Mouse (Mus musculus): ENCODE measurements around the gene Antxr2. TPM values are rescaled to one million over a fixed set of nuclear protein-coding genes. Genes with fewer than 3 reads are reported as not detected.

The Antxr2 gene
- polyA plus RNA-seq, 1 experiment from 2014 or later = 22.2 TPM

DNA sequence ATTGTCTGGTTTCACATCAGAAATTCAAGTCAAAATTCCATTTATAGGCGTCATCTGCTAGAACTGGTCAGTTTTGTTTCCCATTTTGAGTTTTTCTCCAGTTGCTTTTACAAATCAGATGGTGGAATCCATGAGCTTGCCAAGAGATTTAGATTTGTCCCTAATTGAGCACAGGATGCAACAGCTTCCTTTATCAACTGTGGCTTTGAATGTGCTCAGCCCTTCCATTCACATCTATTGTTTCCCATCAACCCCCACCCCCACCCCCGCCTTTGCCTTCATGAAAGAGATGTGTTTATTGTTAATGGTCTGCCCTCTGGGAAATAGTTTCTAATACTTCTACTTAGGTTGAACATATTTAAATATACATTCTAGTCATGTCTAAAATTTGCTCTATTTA lies 149.4 kb downstream of the Antxr2 start:
- no peaks in the 10 kb centered on the region for H3K27me3 ChIP-seq (ENCODE audit: control insufficient read depth, insufficient read depth, low read length)
- no peak overlapping the region for H3K4me2 ChIP-seq (replicated peaks; ENCODE audit: low read depth, low read length)
- no peaks in the 10 kb centered on the region for H3K9me3 ChIP-seq (ENCODE audit: control insufficient read depth, low read depth, low read length)
- WGBS = 87% methylated on average over 2 of the region's 2 CpGs
- H3K36me3 ChIP-seq (ENCODE audit: control insufficient read depth, insufficient read depth, low read length) = peaks cover 3% of the 10 kb centered on the region
- no peaks in the 10 kb centered on the region for H3K4me1 ChIP-seq (ENCODE audit: control insufficient read depth, insufficient read depth, low read length)
- no peak overlapping the region for H3K27ac ChIP-seq (ENCODE audit: low read length)
- H3K9ac ChIP-seq (replicated peaks; ENCODE audit: low read depth, low read length) = no peak overlapping the region
- no peak overlapping the region for H3K4me3 ChIP-seq (ENCODE audit: low read depth, low read length)
- no peak for ATAC-seq (ENCODE audit: insufficient number of reproducible peaks, insufficient read depth, low FRiP score, low read depth)

DNA sequence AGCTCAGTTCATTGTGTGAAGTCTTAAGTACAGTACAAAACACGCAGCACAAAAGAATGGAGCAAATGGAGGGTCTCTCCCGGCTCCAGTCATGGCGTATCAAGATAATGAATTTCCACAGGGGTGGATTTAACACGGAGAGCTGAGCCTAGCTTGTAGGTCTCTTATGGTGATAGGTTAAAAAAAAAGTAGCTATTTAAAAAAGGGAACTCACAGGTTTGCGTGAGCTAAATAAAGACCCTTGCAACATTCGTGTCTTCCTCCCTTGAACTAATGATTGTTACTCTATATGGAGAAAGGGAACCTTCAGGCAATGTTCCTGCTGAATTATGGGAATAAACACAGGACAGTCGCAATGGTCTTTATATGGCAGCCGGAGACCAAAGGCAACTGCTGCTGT lies 150.7 kb downstream of the Antxr2 start:
- Histone ChIP-seq H3K27ac (ENCODE audit: low read length) (no peak overlapping the region), H3K36me3 (ENCODE audit: control insufficient read depth, insufficient read depth, low read length) (peaks cover 3% of the 10 kb centered on the region; the same call in 1 of the 2 replicates), H3K4me1 (ENCODE audit: control insufficient read depth, insufficient read depth, low read length) (no peaks in the 10 kb centered on the region), H3K4me2 (replicated peaks; ENCODE audit: low read depth, low read length) (no peak overlapping the region), H3K9me3 (ENCODE audit: control insufficient read depth, low read depth, low read length) (no peaks in the 10 kb centered on the region), H3K4me3 (ENCODE audit: low read depth, low read length) (no peak overlapping the region), H3K27me3 (ENCODE audit: control insufficient read depth, insufficient read depth, low read length) (no peaks in the 10 kb centered on the region), H3K9ac (replicated peaks; ENCODE audit: low read depth, low read length) (no peak overlapping the region)
- 79% methylated on average over 8 of the region's 8 CpGs for WGBS
- no peak for ATAC-seq (ENCODE audit: insufficient number of reproducible peaks, insufficient read depth, low FRiP score, low read depth)

DNA sequence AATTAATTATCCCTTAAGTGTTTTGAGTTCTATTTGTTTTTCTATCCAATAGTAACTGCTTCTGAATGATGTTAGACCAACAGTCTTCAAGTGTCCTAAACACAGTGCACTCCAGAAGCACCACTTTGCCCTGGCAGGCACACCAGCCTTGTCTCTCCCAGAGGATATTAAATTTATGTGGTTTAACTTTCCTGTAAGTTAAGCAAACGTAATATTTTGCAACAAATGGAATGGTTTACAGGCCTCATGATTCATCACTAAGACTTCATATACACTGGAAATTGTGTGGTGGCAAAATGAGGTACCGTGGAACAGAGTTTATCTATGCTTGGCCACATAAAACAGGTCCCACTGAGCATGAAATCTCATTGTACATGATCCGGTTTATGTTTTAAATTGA lies 152.0 kb downstream of the Antxr2 start:
- H3K9me3 ChIP-seq (ENCODE audit: control insufficient read depth, low read depth, low read length) = no peaks in the 10 kb centered on the region
- 65% methylated on average over 3 of the region's 3 CpGs for WGBS
- H3K36me3 ChIP-seq (ENCODE audit: control insufficient read depth, insufficient read depth, low read length) = no peaks in the 10 kb centered on the region
- no peak overlapping the region for H3K4me2 ChIP-seq (replicated peaks; ENCODE audit: low read depth, low read length)
- ATAC-seq (ENCODE audit: insufficient number of reproducible peaks, insufficient read depth, low FRiP score, low read depth) = no peak
- no peak overlapping the region for H3K9ac ChIP-seq (replicated peaks; ENCODE audit: low read depth, low read length)
- H3K4me3 ChIP-seq (ENCODE audit: low read depth, low read length) = no peak overlapping the region
- no peaks in the 10 kb centered on the region for H3K4me1 ChIP-seq (ENCODE audit: control insufficient read depth, insufficient read depth, low read length)
- no peak overlapping the region for H3K27ac ChIP-seq (ENCODE audit: low read length)
- no peaks in the 10 kb centered on the region for H3K27me3 ChIP-seq (ENCODE audit: control insufficient read depth, insufficient read depth, low read length)

DNA sequence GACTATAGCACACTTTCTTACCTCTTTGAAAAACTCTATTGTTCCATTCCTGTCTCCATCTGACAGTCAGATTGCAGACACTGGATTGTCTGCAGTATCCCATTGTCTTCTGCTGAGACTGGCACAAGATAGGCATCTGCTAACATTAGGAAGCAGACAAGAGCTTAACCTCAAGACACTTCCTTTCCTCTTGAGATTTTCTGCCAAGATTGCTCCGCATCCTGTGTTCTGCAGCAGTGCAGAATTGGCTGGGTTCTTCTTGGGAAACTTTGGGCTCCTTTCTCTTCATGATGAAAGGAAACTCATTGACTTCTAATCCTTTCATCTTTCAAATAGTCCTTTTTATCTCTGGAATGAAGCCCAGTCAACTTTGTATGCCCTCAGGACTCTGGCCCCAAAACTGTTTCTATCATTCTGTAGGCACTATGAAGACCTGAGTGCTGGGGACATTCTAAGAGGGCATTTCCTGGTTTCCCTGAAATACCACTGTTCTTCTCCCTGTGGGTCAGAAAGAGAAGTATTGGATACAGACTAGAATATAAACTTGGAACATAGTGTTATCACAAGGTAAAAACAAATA lies 152.5 kb downstream of the Antxr2 start:
- H3K36me3 ChIP-seq (ENCODE audit: control insufficient read depth, insufficient read depth, low read length) = no peaks in the 10 kb centered on the region
- no peaks in the 10 kb centered on the region for H3K4me1 ChIP-seq (ENCODE audit: control insufficient read depth, insufficient read depth, low read length)
- H3K27ac ChIP-seq (ENCODE audit: low read length) = no peak overlapping the region
- no peaks in the 10 kb centered on the region for H3K9me3 ChIP-seq (ENCODE audit: control insufficient read depth, low read depth, low read length)
- WGBS = 71% methylated on average over 1 of the region's 1 CpGs
- no peaks in the 10 kb centered on the region for H3K27me3 ChIP-seq (ENCODE audit: control insufficient read depth, insufficient read depth, low read length)
- H3K4me2 ChIP-seq (replicated peaks; ENCODE audit: low read depth, low read length) = no peak overlapping the region
- no peak for ATAC-seq (ENCODE audit: insufficient number of reproducible peaks, insufficient read depth, low FRiP score, low read depth)
- H3K9ac ChIP-seq (replicated peaks; ENCODE audit: low read depth, low read length) = no peak overlapping the region
- H3K4me3 ChIP-seq (ENCODE audit: low read depth, low read length) = no peak overlapping the region

DNA sequence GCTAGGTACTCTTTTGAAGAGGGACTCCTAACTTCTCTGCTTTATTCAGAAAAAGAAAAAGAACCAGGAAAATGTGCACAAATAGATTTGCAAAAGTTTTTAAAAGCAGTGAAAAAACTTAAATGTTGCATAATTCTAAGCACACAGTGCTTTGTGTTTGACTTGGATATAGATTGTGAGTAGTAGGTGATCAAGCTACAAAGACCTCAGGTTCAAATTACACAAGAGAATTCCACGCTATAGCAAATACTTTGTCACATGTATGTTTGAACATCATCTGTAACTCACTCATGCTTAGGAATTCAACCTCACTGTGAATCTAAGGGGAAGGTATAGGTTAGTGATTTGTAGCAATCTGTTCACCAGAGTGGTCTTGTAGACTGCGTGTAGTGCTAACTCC lies 153.9 kb downstream of the Antxr2 start:
- H3K36me3 ChIP-seq (ENCODE audit: control insufficient read depth, insufficient read depth, low read length) = no peaks in the 10 kb centered on the region
- no peaks in the 10 kb centered on the region for H3K27me3 ChIP-seq (ENCODE audit: control insufficient read depth, insufficient read depth, low read length)
- H3K4me3 ChIP-seq (ENCODE audit: low read depth, low read length) = no peak overlapping the region
- H3K4me1 ChIP-seq (ENCODE audit: control insufficient read depth, insufficient read depth, low read length) = no peaks in the 10 kb centered on the region
- ATAC-seq (ENCODE audit: insufficient number of reproducible peaks, insufficient read depth, low FRiP score, low read depth) = no peak
- H3K27ac ChIP-seq (ENCODE audit: low read length) = no peak overlapping the region
- no peak overlapping the region for H3K9ac ChIP-seq (replicated peaks; ENCODE audit: low read depth, low read length)
- H3K9me3 ChIP-seq (ENCODE audit: control insufficient read depth, low read depth, low read length) = no peaks in the 10 kb centered on the region
- no peak overlapping the region for H3K4me2 ChIP-seq (replicated peaks; ENCODE audit: low read depth, low read length)
- WGBS = 76% methylated on average over 2 of the region's 2 CpGs

DNA sequence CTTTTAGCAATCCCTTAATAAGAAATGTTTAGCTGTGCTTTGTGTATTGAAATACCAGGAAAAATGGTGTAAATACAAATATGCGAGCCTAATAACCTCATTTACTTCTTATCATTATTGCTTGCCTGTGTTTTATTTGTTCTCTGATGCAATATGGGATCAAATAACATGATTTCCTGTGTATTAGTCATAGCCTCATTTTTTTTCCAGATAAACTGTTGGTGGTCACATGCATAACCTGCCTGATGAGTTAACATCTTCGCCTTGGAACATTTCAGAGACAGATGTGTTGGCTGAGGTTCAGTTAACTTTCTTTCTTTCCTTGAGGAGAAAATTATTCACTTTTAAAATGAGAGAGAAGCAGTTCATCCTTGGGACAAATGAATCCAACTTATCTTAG lies 162.9 kb downstream of the Antxr2 start:
- no peak for ATAC-seq (ENCODE audit: insufficient number of reproducible peaks, insufficient read depth, low FRiP score, low read depth)
- Histone ChIP-seq H3K36me3 (ENCODE audit: control insufficient read depth, insufficient read depth, low read length) (no peaks in the 10 kb centered on the region), H3K27me3 (ENCODE audit: control insufficient read depth, insufficient read depth, low read length) (no peaks in the 10 kb centered on the region), H3K4me1 (ENCODE audit: control insufficient read depth, insufficient read depth, low read length) (no peaks in the 10 kb centered on the region), H3K9ac (replicated peaks; ENCODE audit: low read depth, low read length) (no peak overlapping the region), H3K4me3 (ENCODE audit: low read depth, low read length) (no peak overlapping the region), H3K9me3 (ENCODE audit: control insufficient read depth, low read depth, low read length) (no peaks in the 10 kb centered on the region), H3K4me2 (replicated peaks; ENCODE audit: low read depth, low read length) (no peak overlapping the region), H3K27ac (ENCODE audit: low read length) (no peak overlapping the region)
- WGBS = 78% methylated on average over 2 of the region's 2 CpGs

DNA sequence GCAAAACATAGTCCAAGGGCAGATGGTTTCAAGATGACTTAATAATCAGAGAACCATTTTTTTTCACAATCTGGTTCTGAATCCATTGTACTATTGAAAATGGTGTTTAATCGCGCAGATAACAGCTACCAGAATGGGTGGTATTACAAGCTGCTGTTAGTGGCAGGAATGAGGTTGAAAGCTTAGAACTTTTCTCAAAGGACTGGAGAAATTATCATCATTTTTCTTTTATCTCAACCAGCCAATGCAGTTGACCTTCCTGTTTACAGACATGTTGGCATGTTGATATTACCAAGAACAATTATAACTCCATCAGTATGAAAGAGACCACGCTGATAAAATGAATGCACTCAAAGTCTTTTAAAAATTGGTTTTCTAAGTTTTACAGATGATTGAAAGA lies 163.9 kb downstream of the Antxr2 start:
- WGBS = 82% methylated on average over 3 of the region's 3 CpGs
- ATAC-seq (ENCODE audit: insufficient number of reproducible peaks, insufficient read depth, low FRiP score, low read depth) = no peak
- no peak overlapping the region for H3K4me2 ChIP-seq (replicated peaks; ENCODE audit: low read depth, low read length)
- no peaks in the 10 kb centered on the region for H3K9me3 ChIP-seq (ENCODE audit: control insufficient read depth, low read depth, low read length)
- no peak overlapping the region for H3K4me3 ChIP-seq (ENCODE audit: low read depth, low read length)
- no peak overlapping the region for H3K27ac ChIP-seq (ENCODE audit: low read length)
- H3K36me3 ChIP-seq (ENCODE audit: control insufficient read depth, insufficient read depth, low read length) = no peaks in the 10 kb centered on the region
- no peak overlapping the region for H3K9ac ChIP-seq (replicated peaks; ENCODE audit: low read depth, low read length)
- H3K4me1 ChIP-seq (ENCODE audit: control insufficient read depth, insufficient read depth, low read length) = no peaks in the 10 kb centered on the region
- H3K27me3 ChIP-seq (ENCODE audit: control insufficient read depth, insufficient read depth, low read length) = no peaks in the 10 kb centered on the region

DNA sequence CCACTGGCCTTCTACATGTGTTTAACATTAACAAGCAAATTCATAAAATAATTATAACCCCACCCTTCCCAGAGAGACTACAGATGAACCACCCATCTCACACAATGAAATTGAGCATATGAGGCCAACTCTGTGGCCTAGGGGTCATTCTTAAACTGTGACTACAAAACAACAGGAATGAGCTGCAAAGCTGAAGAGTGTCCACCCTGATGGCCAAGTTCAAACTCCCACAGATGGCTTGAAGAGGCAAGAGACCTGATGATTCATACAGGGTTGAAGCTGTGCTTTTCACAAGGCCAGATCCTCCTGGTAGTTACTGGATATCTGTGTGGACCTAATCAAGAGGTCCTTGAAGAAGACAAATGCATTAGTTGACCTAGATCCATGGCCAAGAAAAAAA lies 173.7 kb downstream of the Antxr2 start:
- no peak overlapping the region for H3K4me3 ChIP-seq (ENCODE audit: low read depth, low read length)
- ATAC-seq (ENCODE audit: insufficient number of reproducible peaks, insufficient read depth, low FRiP score, low read depth) = no peak
- H3K4me2 ChIP-seq (replicated peaks; ENCODE audit: low read depth, low read length) = no peak overlapping the region
- no peaks in the 10 kb centered on the region for H3K9me3 ChIP-seq (ENCODE audit: control insufficient read depth, low read depth, low read length)
- H3K27me3 ChIP-seq (ENCODE audit: control insufficient read depth, insufficient read depth, low read length) = no peaks in the 10 kb centered on the region
- no peaks in the 10 kb centered on the region for H3K4me1 ChIP-seq (ENCODE audit: control insufficient read depth, insufficient read depth, low read length)
- H3K36me3 ChIP-seq (ENCODE audit: control insufficient read depth, insufficient read depth, low read length) = no peaks in the 10 kb centered on the region
- no peak overlapping the region for H3K27ac ChIP-seq (ENCODE audit: low read length)
- no peak overlapping the region for H3K9ac ChIP-seq (replicated peaks; ENCODE audit: low read depth, low read length)

DNA sequence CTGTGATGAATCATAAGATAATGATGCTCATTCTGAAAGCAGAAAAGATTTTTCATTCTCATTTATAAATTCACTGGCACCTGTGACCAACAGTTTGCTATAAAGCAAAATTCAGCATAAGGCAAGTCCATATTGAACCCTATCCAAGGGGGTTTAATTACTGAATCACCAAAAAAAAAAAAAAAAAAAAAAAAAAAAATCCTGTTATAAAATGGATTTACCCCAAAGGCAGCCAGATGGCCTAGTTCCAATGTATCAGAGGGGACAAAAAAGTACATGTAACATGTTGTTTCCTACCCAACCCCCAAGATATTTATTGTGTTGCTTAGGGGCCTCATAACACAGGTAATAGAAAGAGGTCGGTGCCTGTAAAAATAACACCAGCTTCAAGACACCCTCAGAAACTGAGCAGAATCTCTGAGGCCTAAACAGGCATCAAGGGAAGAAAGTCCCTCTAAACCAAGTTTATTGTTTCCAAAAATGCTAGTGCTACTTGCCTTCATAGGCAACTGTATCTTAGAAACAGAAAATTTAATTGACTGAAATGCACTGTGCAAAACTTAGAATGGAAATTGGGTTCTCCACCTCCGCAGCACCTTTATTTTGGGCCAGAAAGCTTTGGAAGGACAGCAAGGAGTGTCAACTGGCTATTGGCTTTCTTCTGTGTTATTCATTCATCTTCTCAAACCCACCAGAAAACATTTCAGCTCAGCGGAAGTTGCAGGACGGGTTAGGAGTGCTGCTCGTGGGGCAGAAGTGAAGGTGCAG lies 178.7 kb downstream of the Antxr2 start:
- H3K4me2 ChIP-seq (replicated peaks; ENCODE audit: low read depth, low read length) = no peak overlapping the region
- H3K4me1 ChIP-seq (ENCODE audit: control insufficient read depth, insufficient read depth, low read length) = no peaks in the 10 kb centered on the region
- no peaks in the 10 kb centered on the region for H3K9me3 ChIP-seq (ENCODE audit: control insufficient read depth, low read depth, low read length)
- H3K36me3 ChIP-seq (ENCODE audit: control insufficient read depth, insufficient read depth, low read length) = no peaks in the 10 kb centered on the region
- 92% methylated on average over 5 of the region's 5 CpGs for WGBS
- H3K4me3 ChIP-seq (ENCODE audit: low read depth, low read length) = no peak overlapping the region
- ATAC-seq (ENCODE audit: insufficient number of reproducible peaks, insufficient read depth, low FRiP score, low read depth) = no peak
- no peak overlapping the region for H3K27ac ChIP-seq (ENCODE audit: low read length)
- H3K9ac ChIP-seq (replicated peaks; ENCODE audit: low read depth, low read length) = no peak overlapping the region
- no peaks in the 10 kb centered on the region for H3K27me3 ChIP-seq (ENCODE audit: control insufficient read depth, insufficient read depth, low read length)
